Mouse (Mus musculus): ENCODE results near the gene Ttpal. TPM values are rescaled to one million over a fixed set of nuclear protein-coding genes. Genes with fewer than 3 reads are reported as not detected.

The Ttpal gene
- polyA plus RNA-seq, 1 experiment from 2014 or later, result 50.2 TPM

DNA sequence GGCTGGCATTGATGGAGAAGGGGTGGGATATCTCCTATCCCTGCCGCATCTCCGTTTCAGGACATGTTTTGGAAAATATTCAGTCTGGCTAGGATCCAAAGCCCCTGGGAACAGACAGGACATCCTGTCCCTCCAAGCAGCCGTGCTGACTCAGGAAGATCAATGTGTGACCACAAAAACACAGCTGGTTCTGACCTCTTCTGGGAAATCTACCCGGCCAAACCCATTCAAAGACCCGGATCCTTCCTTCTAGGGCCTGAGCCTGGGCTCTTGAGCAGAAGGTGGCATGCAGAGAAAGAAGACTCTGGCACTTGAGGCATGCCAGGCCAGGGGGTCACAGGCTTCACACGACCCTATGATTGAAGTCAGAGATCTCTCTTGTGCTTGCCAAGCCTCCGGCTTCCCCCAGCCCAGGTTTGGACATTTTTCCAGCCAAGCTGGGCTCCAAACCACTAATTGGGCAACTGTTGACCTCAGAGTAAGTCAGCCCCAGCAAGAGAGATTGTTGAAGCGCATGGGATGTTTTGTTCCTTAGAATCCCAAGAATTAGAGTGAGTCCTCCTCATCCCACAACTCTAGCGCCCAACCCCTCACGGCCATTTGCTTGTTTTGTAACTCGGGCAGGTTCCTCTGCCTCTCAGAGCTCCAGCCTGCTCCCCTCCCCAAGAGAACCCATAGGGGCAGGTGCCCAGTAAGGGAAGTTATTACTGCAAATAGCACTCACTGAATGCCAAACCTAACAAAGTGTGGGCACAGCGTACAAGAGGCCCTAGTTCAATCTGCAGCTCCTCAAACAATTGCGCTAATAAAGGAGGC lies 5.8 kb upstream of the Ttpal start:
- no peaks in the 10 kb centered on the region for H3K27me3 ChIP-seq (replicated peaks)
- ATAC-seq (replicated peaks), result no peak
- H3K9me3 ChIP-seq, result no peaks in the 10 kb centered on the region
- WGBS, result 80% methylated on average over 13 of the region's 13 CpGs
- H3K4me1 ChIP-seq, result no peaks in the 10 kb centered on the region
- H3K27ac ChIP-seq, result 0 out of 2 replicates have a peak overlapping the region, but pooled peaks have one; percentile 11
- no peak overlapping the region for H3K4me2 ChIP-seq
- H3K36me3 ChIP-seq (replicated peaks), result no peaks in the 10 kb centered on the region
- no peak overlapping the region for H3K9ac ChIP-seq
- no peak overlapping the region for H3K4me3 ChIP-seq

DNA sequence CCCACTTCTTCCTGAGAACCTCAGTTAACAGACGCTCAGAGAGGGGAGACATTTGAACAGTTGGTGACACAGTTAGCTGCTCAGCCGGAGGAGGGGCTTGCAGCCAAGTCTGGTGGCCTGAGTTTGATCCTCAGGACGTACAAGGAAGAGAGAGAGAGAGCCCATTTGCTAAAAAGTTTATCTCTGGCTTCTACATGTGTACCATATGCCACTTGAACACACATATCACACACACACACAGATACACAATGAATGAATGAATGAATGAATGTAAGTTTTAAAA lies 5.3 kb upstream of the Ttpal start:
- H3K4me3 ChIP-seq, result no peak overlapping the region
- no peak overlapping the region for H3K4me2 ChIP-seq
- H3K9me3 ChIP-seq, result no peaks in the 10 kb centered on the region
- 74% methylated on average over 3 of the region's 3 CpGs for WGBS
- no peak for ATAC-seq (replicated peaks)
- no peak overlapping the region for H3K9ac ChIP-seq
- no peak overlapping the region for H3K27ac ChIP-seq
- peaks cover 4% of the 10 kb centered on the region for H3K4me1 ChIP-seq
- no peaks in the 10 kb centered on the region for H3K36me3 ChIP-seq (replicated peaks)
- H3K27me3 ChIP-seq (replicated peaks), result no peaks in the 10 kb centered on the region

DNA sequence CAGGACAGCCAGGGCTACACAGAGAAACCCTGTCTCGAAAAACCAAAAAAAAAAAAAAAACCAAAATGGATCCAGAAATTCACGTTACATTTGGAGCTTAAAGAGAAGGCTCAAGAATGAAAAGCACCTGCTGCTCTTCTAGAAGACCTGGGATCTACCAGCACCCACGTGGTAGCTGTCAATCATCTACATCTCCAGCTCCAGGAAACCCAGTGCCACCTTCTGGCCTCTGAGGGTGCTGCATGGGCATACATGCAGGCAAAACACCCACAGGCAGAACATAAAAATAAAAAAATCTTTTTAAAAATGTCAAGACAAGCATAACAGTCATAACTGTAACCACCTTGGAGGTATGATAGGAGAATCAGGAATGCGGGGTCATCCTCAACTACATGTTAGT lies 4.5 kb upstream of the Ttpal start:
- Histone ChIP-seq H3K9ac (no peak overlapping the region), H3K9me3 (no peaks in the 10 kb centered on the region), H3K4me3 (no peak overlapping the region), H3K4me2 (no peak overlapping the region), H3K27ac (no peak overlapping the region), H3K4me1 (peaks cover 5% of the 10 kb centered on the region), H3K27me3 (replicated peaks) (no peaks in the 10 kb centered on the region), H3K36me3 (replicated peaks) (no peaks in the 10 kb centered on the region)
- WGBS, result 56% methylated on average over 4 of the region's 4 CpGs
- ATAC-seq (replicated peaks), result no peak

DNA sequence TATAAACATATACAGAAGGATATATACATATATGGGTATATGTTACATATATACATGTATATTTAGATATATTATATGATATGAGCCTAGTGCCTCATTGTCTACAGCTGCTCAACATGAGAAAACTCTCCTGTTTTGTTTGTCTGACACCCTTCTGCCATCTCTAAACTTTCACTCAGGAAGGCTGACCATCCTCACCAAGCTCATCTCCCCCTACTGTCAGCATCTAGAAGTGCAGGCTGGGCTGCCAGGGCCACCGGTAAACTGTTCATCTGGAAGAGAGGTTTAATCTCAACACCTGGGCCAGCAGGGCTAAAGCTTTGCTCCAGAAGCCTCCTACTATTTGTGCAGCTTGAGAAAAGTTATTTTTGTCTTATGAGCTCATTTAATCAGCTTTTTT lies 2.9 kb upstream of the Ttpal start:
- H3K4me2 ChIP-seq, result no peak overlapping the region
- peaks cover 16% of the 10 kb centered on the region for H3K4me1 ChIP-seq
- no peaks in the 10 kb centered on the region for H3K27me3 ChIP-seq (replicated peaks)
- no peak overlapping the region for H3K9ac ChIP-seq
- H3K9me3 ChIP-seq, result no peaks in the 10 kb centered on the region
- WGBS, result 2% methylated on average over 1 of the region's 1 CpGs
- ATAC-seq (replicated peaks), result no peak
- no peak overlapping the region for H3K27ac ChIP-seq
- no peak overlapping the region for H3K4me3 ChIP-seq
- H3K36me3 ChIP-seq (replicated peaks), result no peaks in the 10 kb centered on the region

DNA sequence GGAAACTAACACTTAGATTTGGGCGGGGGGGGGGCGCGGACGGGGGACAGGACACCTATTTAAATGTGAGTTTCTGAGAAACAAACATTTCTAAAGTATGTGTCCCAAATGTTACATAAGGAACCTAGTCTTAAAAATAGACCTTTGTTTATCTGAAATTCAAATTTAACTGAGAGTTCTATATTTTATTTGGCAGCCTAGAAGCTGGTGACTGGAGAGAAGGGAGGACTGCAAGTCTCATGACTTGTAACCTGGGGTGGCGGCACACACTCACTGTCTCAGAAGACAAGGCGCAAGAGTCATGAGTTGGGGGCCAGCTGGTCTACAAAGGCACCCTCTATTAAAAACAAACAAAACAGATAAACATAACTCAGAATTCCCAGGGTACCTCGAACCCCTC lies 1.0 kb upstream of the Ttpal start:
- no peaks in the 10 kb centered on the region for H3K36me3 ChIP-seq (replicated peaks)
- no peak overlapping the region for H3K27ac ChIP-seq
- H3K9me3 ChIP-seq, result no peaks in the 10 kb centered on the region
- WGBS, result 90% methylated on average over 7 of the region's 7 CpGs
- no peak overlapping the region for H3K4me2 ChIP-seq
- no peak for ATAC-seq (replicated peaks)
- no peak overlapping the region for H3K4me3 ChIP-seq
- no peaks in the 10 kb centered on the region for H3K27me3 ChIP-seq (replicated peaks)
- H3K4me1 ChIP-seq, result peaks cover 16% of the 10 kb centered on the region
- no peak overlapping the region for H3K9ac ChIP-seq

DNA sequence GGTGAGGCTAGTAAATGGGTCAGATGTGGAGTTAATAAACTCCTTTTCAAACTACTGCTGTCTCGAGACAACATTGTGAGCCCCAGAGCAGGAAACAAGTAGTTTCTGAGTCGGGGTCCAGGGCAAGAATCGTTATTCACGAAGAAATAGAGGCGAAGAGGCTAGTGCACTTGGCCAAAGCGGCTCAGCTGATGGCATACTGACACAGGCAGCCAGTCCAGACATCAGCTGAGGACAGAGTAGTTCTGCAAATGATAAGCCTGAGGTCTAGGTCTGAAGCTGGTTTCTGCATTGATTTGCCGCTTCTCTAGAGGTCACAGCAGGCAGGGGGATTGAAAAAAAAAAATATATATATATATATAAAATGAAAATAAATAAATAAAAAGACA lies 408 bp upstream of the Ttpal start:
- H3K36me3 ChIP-seq (replicated peaks), result no peaks in the 10 kb centered on the region
- peak overlapping the region; percentile 88; the same call in 1 of the 2 replicates for H3K9ac ChIP-seq
- ATAC-seq (replicated peaks), result peak; percentile 22; the same call in 1 of the 2 replicates
- H3K4me1 ChIP-seq, result peaks cover 16% of the 10 kb centered on the region
- peak overlapping the region; percentile 63 for H3K4me3 ChIP-seq
- no peaks in the 10 kb centered on the region for H3K9me3 ChIP-seq
- 80% methylated on average over 7 of the region's 7 CpGs for WGBS
- peak overlapping the region; percentile 86 for H3K4me2 ChIP-seq
- H3K27me3 ChIP-seq (replicated peaks), result no peaks in the 10 kb centered on the region
- H3K27ac ChIP-seq, result peak overlapping the region; percentile 95; the same call in 1 of the 2 replicates

DNA sequence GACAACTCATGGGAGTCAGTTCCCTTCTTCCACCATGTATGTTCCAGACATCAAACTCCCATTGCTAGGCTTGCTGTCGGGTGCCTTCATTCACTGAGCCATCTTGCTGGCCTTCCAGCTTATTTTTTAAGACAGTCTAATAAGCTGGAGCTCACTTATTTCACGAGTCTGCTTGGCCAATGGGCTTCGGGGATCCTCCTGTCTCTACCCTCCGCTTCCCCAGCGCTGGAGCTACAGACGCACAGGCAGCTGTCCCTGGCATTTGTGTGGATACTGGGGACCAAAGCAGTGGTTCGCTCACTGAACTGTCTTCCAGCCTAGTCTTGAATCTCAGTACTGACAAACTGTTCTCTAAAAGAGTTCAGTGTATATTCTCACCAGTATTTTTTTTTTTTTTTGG lies 4.0 kb downstream of the Ttpal start:
- Histone ChIP-seq H3K27me3 (replicated peaks) (no peaks in the 10 kb centered on the region), H3K9me3 (no peaks in the 10 kb centered on the region), H3K4me3 (no peak overlapping the region), H3K27ac (no peak overlapping the region), H3K36me3 (replicated peaks) (no peaks in the 10 kb centered on the region), H3K4me1 (peaks cover 16% of the 10 kb centered on the region), H3K9ac (no peak overlapping the region), H3K4me2 (no peak overlapping the region)
- ATAC-seq (replicated peaks), result no peak
- WGBS, result 89% methylated on average over 7 of the region's 7 CpGs

DNA sequence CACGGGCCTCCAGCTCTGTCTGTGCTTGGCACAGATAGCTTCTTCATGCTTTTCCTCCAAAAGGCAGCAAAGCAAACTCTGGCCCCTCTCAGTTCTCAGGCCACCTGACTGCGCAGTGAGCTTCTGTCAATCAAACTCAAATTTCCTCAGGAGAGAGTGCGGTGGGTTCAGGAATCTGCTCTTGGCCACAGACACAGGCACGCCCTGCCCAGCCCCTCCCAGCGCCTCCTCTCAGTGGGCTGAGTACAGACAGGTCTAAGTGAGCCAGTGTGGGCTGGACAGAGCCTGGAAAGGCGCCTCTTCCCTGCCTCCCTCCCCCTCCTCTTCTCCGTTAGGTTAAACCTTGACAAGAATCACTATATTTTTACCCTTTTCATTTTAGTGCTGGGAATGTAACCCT lies 5.9 kb downstream of the Ttpal start:
- H3K36me3 ChIP-seq (replicated peaks), result peaks cover 2% of the 10 kb centered on the region; the same call in 1 of the 2 replicates
- H3K4me1 ChIP-seq, result peaks cover 8% of the 10 kb centered on the region
- WGBS, result 90% methylated on average over 7 of the region's 7 CpGs
- no peak overlapping the region for H3K4me2 ChIP-seq
- H3K27ac ChIP-seq, result no peak overlapping the region
- no peaks in the 10 kb centered on the region for H3K27me3 ChIP-seq (replicated peaks)
- H3K9ac ChIP-seq, result no peak overlapping the region
- no peak overlapping the region for H3K4me3 ChIP-seq
- H3K9me3 ChIP-seq, result no peaks in the 10 kb centered on the region
- ATAC-seq (replicated peaks), result no peak

DNA sequence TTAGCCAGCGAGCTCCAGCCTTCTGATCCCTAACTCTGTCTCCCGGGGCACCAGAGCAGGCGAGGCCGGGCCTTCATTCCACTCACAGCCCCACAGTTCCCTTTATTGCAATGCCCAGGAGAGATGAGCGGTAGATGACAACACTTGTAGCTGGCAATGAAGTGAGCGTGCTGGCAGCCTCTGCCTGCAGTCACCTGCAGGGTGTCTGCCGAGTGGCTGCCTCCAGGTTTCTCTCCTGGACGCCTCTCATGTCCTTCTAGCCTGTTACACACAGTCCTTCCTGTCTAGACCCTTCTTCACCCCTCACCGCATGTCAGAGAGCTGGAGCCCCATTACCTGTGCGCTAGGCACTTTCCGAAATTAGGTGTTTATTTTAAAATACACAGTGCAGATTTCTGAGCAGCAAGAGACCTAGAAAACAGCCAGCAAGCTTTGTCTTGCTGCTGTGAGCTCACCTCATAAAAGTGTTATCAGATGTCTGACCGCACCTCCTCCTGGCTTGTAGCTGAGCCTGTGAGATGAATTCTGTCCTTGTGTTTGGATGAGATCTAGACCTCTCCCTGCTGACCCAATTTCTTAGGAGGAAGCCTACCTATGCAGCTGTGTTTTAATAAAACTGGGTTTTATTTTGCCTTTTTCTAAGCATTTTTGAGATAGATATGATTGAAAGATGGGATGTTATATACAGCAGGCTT lies 7.3 kb downstream of the Ttpal start:
- Histone ChIP-seq H3K9ac (no peak overlapping the region), H3K4me3 (no peak overlapping the region), H3K27ac (no peak overlapping the region), H3K9me3 (no peaks in the 10 kb centered on the region), H3K36me3 (replicated peaks) (peaks cover 15% of the 10 kb centered on the region), H3K4me1 (no peaks in the 10 kb centered on the region), H3K27me3 (replicated peaks) (no peaks in the 10 kb centered on the region), H3K4me2 (no peak overlapping the region)
- 87% methylated on average over 12 of the region's 12 CpGs for WGBS
- no peak for ATAC-seq (replicated peaks)

DNA sequence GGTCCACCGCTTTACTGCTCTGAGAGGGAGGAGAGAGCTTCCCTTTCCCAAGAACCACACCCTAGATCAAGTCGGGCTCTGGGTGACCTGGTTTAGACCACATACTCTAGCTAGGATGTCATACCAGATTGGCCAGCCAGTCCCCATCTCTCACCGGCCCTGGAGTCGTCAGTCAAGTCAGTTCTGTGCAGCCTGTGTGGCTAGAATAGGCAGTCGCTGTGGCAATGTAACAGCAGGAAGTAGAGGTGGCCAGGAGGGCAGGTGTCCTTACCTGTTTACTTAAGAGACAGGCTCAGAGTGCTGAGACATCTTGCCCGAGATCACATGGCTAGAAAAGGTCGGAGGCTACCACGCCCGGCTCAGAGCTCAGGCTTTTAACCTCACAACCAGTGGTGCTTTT lies 9.1 kb downstream of the Ttpal start:
- WGBS, result 75% methylated on average over 9 of the region's 9 CpGs
- H3K36me3 ChIP-seq (replicated peaks), result peaks cover 20% of the 10 kb centered on the region

DNA sequence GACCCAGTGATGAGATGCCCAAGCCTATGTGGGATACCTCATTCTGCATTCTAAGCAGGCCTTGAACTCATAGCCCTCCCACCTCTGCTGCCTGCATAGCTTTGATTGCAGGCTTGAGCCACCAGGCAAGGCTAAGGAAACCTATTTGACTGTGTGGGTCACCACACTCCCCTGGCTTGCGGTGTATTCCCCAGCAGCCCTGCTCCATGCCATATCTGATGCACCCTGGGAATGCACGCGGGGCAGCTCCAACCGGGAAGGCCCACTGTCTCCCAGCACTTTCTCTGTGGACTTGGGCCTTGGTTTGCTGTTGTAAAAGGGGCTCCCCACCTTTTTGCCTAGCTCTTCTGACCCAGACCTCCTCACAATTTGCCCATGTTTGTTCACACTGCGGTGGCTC lies 11.1 kb downstream of the Ttpal start:
- Histone ChIP-seq H3K9me3 (no peaks in the 10 kb centered on the region), H3K36me3 (replicated peaks) (peaks cover 20% of the 10 kb centered on the region), H3K4me1 (no peaks in the 10 kb centered on the region), H3K27ac (no peak overlapping the region), H3K27me3 (replicated peaks) (no peaks in the 10 kb centered on the region), H3K4me3 (no peak overlapping the region), H3K9ac (no peak overlapping the region), H3K4me2 (no peak overlapping the region)
- 92% methylated on average over 5 of the region's 5 CpGs for WGBS
- no peak for ATAC-seq (replicated peaks)

More for the DNA sequence above, 9.1 kb downstream of the Ttpal start:
- Histone ChIP-seq H3K4me1 (no peaks in the 10 kb centered on the region), H3K4me3 (no peak overlapping the region), H3K27ac (no peak overlapping the region), H3K4me2 (no peak overlapping the region), H3K9me3 (no peaks in the 10 kb centered on the region), H3K27me3 (replicated peaks) (no peaks in the 10 kb centered on the region), H3K9ac (no peak overlapping the region)
- ATAC-seq (replicated peaks), result no peak

DNA sequence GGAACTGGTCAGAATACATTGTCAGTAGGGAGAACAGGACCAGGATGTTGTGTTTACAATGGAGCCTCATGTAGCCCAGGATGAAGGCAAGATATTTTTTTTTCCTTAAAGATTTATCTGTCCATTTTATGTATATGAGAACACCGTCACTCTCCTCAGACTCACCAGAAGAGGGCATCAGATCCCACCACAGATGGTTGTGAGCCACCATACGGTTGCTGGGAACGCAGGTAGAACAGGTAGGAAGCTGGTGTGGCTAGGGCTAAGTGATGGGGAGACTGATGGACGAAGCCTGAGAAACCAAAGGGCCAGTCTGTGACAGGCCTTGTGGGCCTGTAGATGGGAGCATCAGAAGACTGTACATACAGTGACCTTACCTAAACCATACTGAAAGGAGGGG lies 11.9 kb downstream of the Ttpal start:
- Histone ChIP-seq H3K4me1 (no peaks in the 10 kb centered on the region), H3K9me3 (no peaks in the 10 kb centered on the region), H3K4me3 (no peak overlapping the region), H3K9ac (no peak overlapping the region), H3K27me3 (replicated peaks) (no peaks in the 10 kb centered on the region), H3K27ac (no peak overlapping the region), H3K36me3 (replicated peaks) (peaks cover 22% of the 10 kb centered on the region), H3K4me2 (no peak overlapping the region)
- no peak for ATAC-seq (replicated peaks)
- WGBS, result 94% methylated on average over 4 of the region's 4 CpGs

DNA sequence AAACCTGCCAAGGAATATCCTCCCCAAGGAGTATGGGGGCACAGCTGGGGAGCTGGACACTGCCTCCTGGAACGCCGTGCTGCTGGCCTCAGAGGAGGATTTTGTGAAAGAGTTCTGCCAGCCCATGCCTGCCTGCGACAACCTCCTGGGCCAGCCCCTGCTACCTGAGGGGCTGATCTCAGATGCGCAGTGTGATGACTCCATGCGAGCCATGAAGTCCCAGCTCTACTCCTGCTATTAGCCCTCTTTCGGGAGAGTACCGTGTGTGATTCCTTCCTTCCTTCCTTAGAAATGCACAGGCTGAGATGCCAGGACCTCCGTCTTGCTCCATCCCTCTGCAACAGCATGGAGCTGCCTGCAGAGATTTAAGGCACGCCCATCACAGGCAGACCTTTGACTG lies 13.3 kb downstream of the Ttpal start:
- ATAC-seq (replicated peaks), result no peak

More for the DNA sequence above, 13.3 kb downstream of the Ttpal start:
- H3K9me3 ChIP-seq, result no peaks in the 10 kb centered on the region
- H3K27me3 ChIP-seq (replicated peaks), result no peaks in the 10 kb centered on the region
- no peak overlapping the region for H3K4me3 ChIP-seq
- H3K9ac ChIP-seq, result no peak overlapping the region
- H3K36me3 ChIP-seq (replicated peaks), result peaks cover 33% of the 10 kb centered on the region
- WGBS, result 87% methylated on average over 9 of the region's 9 CpGs
- no peak overlapping the region for H3K27ac ChIP-seq
- no peaks in the 10 kb centered on the region for H3K4me1 ChIP-seq
- no peak overlapping the region for H3K4me2 ChIP-seq

All from midbrain, embryonic 15.5 days (tissue).